Mouse (Mus musculus): ENCODE measurements around the gene Akr1c12. TPM values are rescaled to one million over a fixed set of nuclear protein-coding genes. Genes with fewer than 3 reads are reported as not detected.
A peak's percentile ranks its signal among the peaks of the same experiment; 100 is the strongest.
"Not testable (repeated sequence)": the region's sequence is repeated elsewhere in the genome, so short reads cannot be mapped to it uniquely, and the experiment has no call there.

Gene Akr1c12
- total RNA-seq (2021) = not detected
- long read RNA-seq, experiment 1 = 0 reads
- long read RNA-seq, experiment 2 = 0 reads

GRCm38 (mm10) chr13:4279284-4279683 is at the start of gene Akr1c12:
Gene Akr1c12, minus strand, starts transcription at chr13:4279433.
- DNase-seq (ENCODE audit: low spot score) = no peak

GRCm38 (mm10) chr13:4318773-4319172 is 39.5 kb upstream of the Akr1c12 start:
- DNase-seq (ENCODE audit: low spot score) = no peak

- no peak for DNase-seq (ENCODE audit: low spot score)
Measured at GRCm38 (mm10) chr13:4313907-4314306, 34.7 kb upstream of the Akr1c12 start.

GRCm38 (mm10) chr13:4304861-4305565 is 25.8 kb upstream of the Akr1c12 start:
- DNase-seq (ENCODE audit: low spot score) = no peak

GRCm38 (mm10) chr13:4296991-4297390 is 17.8 kb upstream of the Akr1c12 start:
- no peak for DNase-seq (ENCODE audit: low spot score)

GRCm38 (mm10) chr13:4281471-4282412 is 2.5 kb upstream of the Akr1c12 start:
- DNase-seq (ENCODE audit: low spot score) = no peak

- DNase-seq (ENCODE audit: low spot score) = no peak
Measured at GRCm38 (mm10) chr13:4277526-4277925, 1.7 kb downstream of the Akr1c12 start.

GRCm38 (mm10) chr13:4270860-4271259 is 8.4 kb downstream of the Akr1c12 start:
- no peak for DNase-seq (ENCODE audit: low spot score)

- not testable (repeated sequence) for DNase-seq (ENCODE audit: low spot score)
Measured at GRCm38 (mm10) chr13:4265455-4265854, 13.8 kb downstream of the Akr1c12 start.

GRCm38 (mm10) chr13:4265047-4265446 is 14.2 kb downstream of the Akr1c12 start:
- no peak for DNase-seq (ENCODE audit: low spot score)

- no peak for DNase-seq (ENCODE audit: low spot score)
Measured at GRCm38 (mm10) chr13:4264612-4265011, 14.6 kb downstream of the Akr1c12 start.

GRCm38 (mm10) chr13:4257349-4257748 is 21.9 kb downstream of the Akr1c12 start:
- no peak for DNase-seq (ENCODE audit: low spot score)

- not testable (repeated sequence) for DNase-seq (ENCODE audit: low spot score)
Measured at GRCm38 (mm10) chr13:4256894-4257293, 22.3 kb downstream of the Akr1c12 start.

GRCm38 (mm10) chr13:4249347-4249746 is 29.9 kb downstream of the Akr1c12 start:
- no peak for DNase-seq (ENCODE audit: low spot score)

GRCm38 (mm10) chr13:4244861-4245559 is 34.2 kb downstream of the Akr1c12 start:
- DNase-seq (ENCODE audit: low spot score) = no peak

- no peak for DNase-seq (ENCODE audit: low spot score)
Measured at GRCm38 (mm10) chr13:4233536-4234172, 45.6 kb downstream of the Akr1c12 start.

GRCm38 (mm10) chr13:4233135-4233534 is 46.1 kb downstream of the Akr1c12 start:
- DNase-seq (ENCODE audit: low spot score) = no peak

- no peak for DNase-seq (ENCODE audit: low spot score)
Measured at GRCm38 (mm10) chr13:4230841-4231623, 48.2 kb downstream of the Akr1c12 start.

GRCm38 (mm10) chr13:4228441-4228840 is 50.8 kb downstream of the Akr1c12 start, which contains the start of gene Akr1c19:
Gene Akr1c19, plus strand, starts transcription at chr13:4228700.
- peak; percentile 36 for DNase-seq (ENCODE audit: low spot score)

All from gastrocnemius, adult 18-20 months (tissue).